Comparison of ENCODE assay signal across 26 mouse cellular contexts in genomic region chrX:77662030-77662429, GRCm38 (mm10).
"Had no signal": no experiment of that assay in that cellular context is flagged by ENCODE, and none has a peak within 500 bp of the region (broad histone marks: within the 10 kb centered on the region; RNA-seq: fewer than 3 reads in every experiment).

No protein-coding gene starts in this region.

- H3K27me3 ChIP-seq: embryonic facial prominence, embryonic 12.5 days; embryonic facial prominence, embryonic 13.5 days; embryonic facial prominence, embryonic 15.5 days; forebrain, embryonic 12.5 days; forebrain, embryonic 13.5 days; forebrain, embryonic 15.5 days had no signal

- H3K4me3 ChIP-seq: embryonic facial prominence, embryonic 10.5 days; embryonic facial prominence, embryonic 12.5 days; embryonic facial prominence, embryonic 13.5 days; embryonic facial prominence, embryonic 15.5 days; erythroblast, embryonic 14.5 days; forebrain, embryonic 10.5 days; forebrain, embryonic 12.5 days; forebrain, embryonic 13.5 days; forebrain, embryonic 15.5 days; gastrocnemius, adult 2 months; heart, adult 2 months had no signal

- H3K4me2 ChIP-seq: embryonic facial prominence, embryonic 12.5 days; embryonic facial prominence, embryonic 13.5 days; embryonic facial prominence, embryonic 15.5 days; forebrain, embryonic 12.5 days; forebrain, embryonic 13.5 days; forebrain, embryonic 15.5 days had no signal

- DNase-seq: cerebellum, adult 8-10 months; cerebellum, adult 9-10 months; cerebellum, adult 9-11 months; cerebellum, postnatal 10 days; cerebellum, postnatal 14 days; cerebellum, postnatal 25 days; cerebellum, postnatal 36 days; embryo, embryonic 11 days; forebrain, postnatal 0 days; gastrocnemius, adult 2 months; gastrocnemius, postnatal 10 days; gastrocnemius, postnatal 14 days; gastrocnemius, postnatal 25 days; gastrocnemius, postnatal 36 days; heart, adult 11 months; heart, adult 18-20 months; heart, adult 2 months had no signal
